Mouse (Mus musculus) embryonic facial prominence, embryonic 15.5 days (tissue): ENCODE data around the gene Catsperz. TPM values are rescaled to one million over a fixed set of nuclear protein-coding genes. Genes with fewer than 3 reads are reported as not detected.
"Not testable (repeated sequence)": the region's sequence is repeated elsewhere in the genome, so short reads cannot be mapped to it uniquely, and the experiment has no call there.

Source experiments
- ATAC-seq: fragments of 200-750 bp; cut with Nextera tagmentation; 2 replicates; pipeline ENCODE4 v1.8.0; 2017; ENCODE audit warnings: low read depth, moderate TSS enrichment; ENCODE audit not compliant: insufficient number of reproducible peaks, low FRiP score, low TSS enrichment
- H3K27ac ChIP-seq: fragments of 300-500 bp; sonication (generic); replicated peaks from 2 replicates; pipeline ENCODE4 v1.5.1; 2015; ENCODE audit warnings: mild to moderate bottlenecking, inconsistent platforms
- H3K27me3 ChIP-seq: fragments of 300-500 bp; sonication (generic); 2 replicates; pipeline ENCODE4 v1.6.1; 2015; ENCODE audit warnings: inconsistent platforms
- H3K36me3 ChIP-seq: fragments of 300-500 bp; sonication (generic); 2 replicates; pipeline ENCODE4 v1.6.1; 2015; ENCODE audit warnings: mild to moderate bottlenecking, inconsistent platforms
- H3K4me1 ChIP-seq: fragments of 300-500 bp; sonication (generic); 2 replicates; pipeline ENCODE4 v1.6.1; 2015; ENCODE audit warnings: inconsistent platforms
- H3K4me2 ChIP-seq: fragments of 300-500 bp; sonication (generic); replicated peaks from 2 replicates; pipeline ENCODE4 v1.6.1; 2015; ENCODE audit warnings: mild to moderate bottlenecking, inconsistent platforms
- H3K4me3 ChIP-seq: fragments of 300-500 bp; sonication (generic); replicated peaks from 2 replicates; pipeline ENCODE4 v1.5.1; 2015; ENCODE audit warnings: mild to moderate bottlenecking, inconsistent platforms
- H3K9ac ChIP-seq: fragments of 300-500 bp; sonication (generic); 2 replicates; pipeline ENCODE4 v1.6.1; 2015; ENCODE audit warnings: inconsistent platforms
- H3K9me3 ChIP-seq: fragments of 300-500 bp; sonication (generic); replicated peaks from 2 replicates; pipeline ENCODE4 v1.6.1; 2016; ENCODE audit warnings: inconsistent platforms
- WGBS: fragments of 180-500 bp; shearing (Covaris S2); methylation state at CpG from one replicate; pipeline ENCODE4 v1.1.7; 2015; 5-methylcytosine and 5-hydroxymethylcytosine counted together
- polyA plus RNA-seq: library from polyadenylated mRNA; unstranded; fragments of >200 nt; fragmentation: Nextera tagmentation; extraction: Ambion mirVana; gene quantifications from 2 replicates; pipeline ENCODE4 v1.2.1, GENCODE M21; 2015

The Catsperz gene
- polyA plus RNA-seq, 1 experiment from 2014 or later = 5.1 TPM

- WGBS = 94% methylated on average over 15 of the region's 15 CpGs
- Histone ChIP-seq H3K4me1 (peaks cover 25% of the 10 kb centered on the region), H3K27ac (no peak overlapping the region), H3K27me3 (no peaks in the 10 kb centered on the region), H3K9me3 (no peaks in the 10 kb centered on the region), H3K36me3 (peaks cover 27% of the 10 kb centered on the region), H3K4me2 (no peak overlapping the region), H3K4me3 (no peak overlapping the region), H3K9ac (no peak overlapping the region)
- no peak for ATAC-seq
These were observed 12.8 kb downstream of the Catsperz start for GRCm38 (mm10) chr19:6912205-6912970.

DNA sequence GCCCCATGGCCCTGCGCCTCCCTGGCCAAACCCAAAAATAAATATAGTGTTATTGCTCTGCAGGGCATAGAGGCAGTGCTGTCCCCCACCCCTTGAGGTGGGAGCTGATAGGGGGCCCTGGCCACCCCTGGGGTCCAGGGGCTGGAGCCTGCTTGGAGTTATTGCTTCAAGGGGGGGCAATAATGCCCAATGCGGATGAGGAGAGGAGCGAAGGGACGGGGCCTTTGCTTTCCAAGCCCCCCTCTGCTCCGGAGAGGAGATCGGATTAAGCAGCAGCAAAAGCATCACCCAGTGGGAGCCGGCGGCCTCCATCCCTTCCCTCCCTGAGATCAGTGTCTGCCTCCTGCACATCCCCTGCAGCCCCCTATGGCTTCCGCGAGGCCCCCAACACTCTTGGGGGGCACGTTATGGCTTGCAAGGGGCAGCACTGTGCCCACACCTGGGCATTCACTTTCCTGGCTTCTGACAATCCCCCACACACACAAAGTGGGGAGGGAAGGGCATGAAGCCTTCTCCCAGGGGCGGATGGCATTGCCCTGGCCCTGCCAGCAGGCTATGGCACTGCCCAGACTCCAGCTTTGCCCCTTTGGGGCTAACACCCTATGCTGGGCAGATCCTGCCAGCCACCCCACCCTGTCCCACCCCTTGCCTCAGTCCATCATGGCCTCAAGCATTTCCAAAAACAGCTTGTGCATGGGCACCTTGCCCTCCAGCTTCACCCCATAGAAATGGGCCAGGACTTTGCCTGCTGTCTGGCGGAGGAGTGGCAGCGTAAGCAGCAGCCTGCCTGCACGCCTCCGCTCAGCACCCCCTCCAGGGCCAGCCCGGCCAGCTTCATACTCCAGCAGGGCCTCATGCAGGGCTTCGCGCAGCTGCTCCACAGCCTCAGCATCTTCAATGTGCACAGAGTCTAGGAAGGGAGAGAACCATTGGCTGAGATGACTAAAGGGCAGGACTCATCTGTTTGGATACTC, 13.8 kb downstream of the Catsperz start:
- Histone ChIP-seq H3K27me3 (no peaks in the 10 kb centered on the region), H3K9me3 (no peaks in the 10 kb centered on the region), H3K4me2 (peak overlapping the region; percentile 70), H3K36me3 (peaks cover 35% of the 10 kb centered on the region), H3K4me3 (peak overlapping the region; percentile 66), H3K27ac (no peak overlapping the region), H3K9ac (no peak overlapping the region), H3K4me1 (peaks cover 26% of the 10 kb centered on the region)
- WGBS = 83% methylated on average over 19 of the region's 19 CpGs
- no peak for ATAC-seq

- not testable (repeated sequence) for H3K27me3 ChIP-seq, H3K9me3 ChIP-seq
- Histone ChIP-seq H3K27ac (peak overlapping the region; percentile 99), H3K4me3 (peak overlapping the region; percentile 66), H3K4me2 (peak overlapping the region; percentile 70), H3K36me3 (peaks cover 44% of the 10 kb centered on the region), H3K9ac (peak overlapping the region; percentile 63), H3K4me1 (peaks cover 26% of the 10 kb centered on the region)
- ATAC-seq = peak; percentile 43; the same call in 1 of the 2 replicates
- WGBS = under 1% methylated on average over 29 of the region's 30 CpGs
These were observed 14.9 kb downstream of the Catsperz start for GRCm38 (mm10) chr19:6910306-6910705.

GRCm38 (mm10) chr19:6909507-6910289, 15.5 kb downstream of the Catsperz start, which contains the start of the genes Trmt112 and Prdx5:
Trmt112 (plus strand) TSS chr19:6909698.
Prdx5 (minus strand) TSS chr19:6910106.
- Histone ChIP-seq H3K4me1 (peaks cover 26% of the 10 kb centered on the region), H3K4me2 (peak within 1 kb of the TSS; percentile 70), H3K27me3 (no peaks in the 10 kb centered on the region), H3K9ac (peak within 1 kb of the TSS; percentile 63), H3K36me3 (peaks cover 50% of the 10 kb centered on the region), H3K27ac (peak within 1 kb of the TSS; percentile 99), H3K4me3 (peak within 1 kb of the TSS; percentile 66), H3K9me3 (no peaks in the 10 kb centered on the region)
- under 1% methylated on average over 65 of the region's 65 CpGs for WGBS
- ATAC-seq = peak; percentile 94

DNA sequence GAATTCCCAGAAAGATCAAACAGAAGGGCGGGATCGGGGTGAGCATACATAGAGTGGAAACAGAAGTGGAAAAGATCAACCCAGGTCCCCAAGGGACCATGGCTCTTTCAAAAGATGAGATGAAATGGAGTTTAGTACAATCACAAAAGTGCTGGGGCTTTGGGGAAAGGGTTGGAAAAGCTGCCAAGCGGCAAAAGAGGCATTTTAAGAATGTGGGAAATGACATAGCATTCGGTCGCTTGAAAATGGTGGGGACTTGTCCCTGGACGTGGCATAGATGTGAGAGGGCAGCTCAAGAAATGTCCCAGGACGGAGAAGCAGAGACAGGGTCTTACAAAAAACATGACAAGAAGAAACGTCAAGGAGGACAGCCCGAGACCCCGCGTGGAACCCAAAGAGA, 16.2 kb downstream of the Catsperz start:
- ATAC-seq = no peak
- no peaks in the 10 kb centered on the region for H3K9me3 ChIP-seq
- peak overlapping the region; percentile 99 for H3K27ac ChIP-seq
- peak overlapping the region; percentile 66 for H3K4me3 ChIP-seq
- no peaks in the 10 kb centered on the region for H3K27me3 ChIP-seq
- peak overlapping the region; percentile 70 for H3K4me2 ChIP-seq
- H3K4me1 ChIP-seq = peaks cover 26% of the 10 kb centered on the region
- H3K9ac ChIP-seq = peak overlapping the region; percentile 63
- 3% methylated on average over 11 of the region's 11 CpGs for WGBS
- H3K36me3 ChIP-seq = peaks cover 53% of the 10 kb centered on the region

DNA sequence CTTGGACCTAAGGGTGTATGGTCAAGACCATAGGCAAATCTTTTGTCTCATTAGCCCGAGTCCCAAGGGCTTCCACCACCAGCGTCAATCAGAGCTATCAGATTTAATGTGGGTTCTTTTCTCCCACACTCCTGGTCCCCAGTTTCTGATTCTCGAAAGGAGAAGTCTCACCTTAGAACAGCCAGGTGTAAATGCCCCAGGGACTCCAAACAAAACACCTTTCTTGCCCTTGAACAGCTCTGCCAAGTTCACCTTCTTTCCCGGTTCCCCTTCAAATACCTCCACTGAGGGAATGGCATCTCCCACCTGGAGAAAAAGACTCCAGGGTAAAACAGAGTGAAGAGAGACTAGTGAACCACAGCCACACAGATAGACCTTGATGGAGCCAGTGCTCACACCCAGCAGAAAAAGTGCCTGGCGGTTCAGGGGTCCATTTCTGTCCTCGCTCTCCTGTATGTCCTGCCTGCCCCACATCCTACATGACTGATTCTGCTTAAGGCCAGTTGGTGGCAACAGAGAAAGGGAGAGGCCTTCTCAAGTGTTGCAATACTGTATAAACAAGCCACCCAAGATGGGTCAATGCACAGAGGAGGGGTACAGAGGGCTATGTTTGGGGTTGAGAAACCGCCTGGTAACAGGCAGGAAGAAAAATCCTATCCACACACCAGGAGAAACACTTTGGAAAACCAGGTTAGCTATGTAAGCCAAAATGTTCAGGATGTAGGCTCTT, 17.2 kb downstream of the Catsperz start:
- Histone ChIP-seq H3K9ac (0 out of 2 replicates have a peak overlapping the region, but pooled peaks have one; percentile 28), H3K9me3 (no peaks in the 10 kb centered on the region), H3K4me2 (peak overlapping the region; percentile 70), H3K27ac (no peak overlapping the region; the same call in 1 of the 2 replicates), H3K36me3 (peaks cover 46% of the 10 kb centered on the region), H3K4me1 (peaks cover 26% of the 10 kb centered on the region), H3K27me3 (no peaks in the 10 kb centered on the region), H3K4me3 (peak overlapping the region; percentile 66)
- no peak for ATAC-seq
- WGBS = 75% methylated on average over 7 of the region's 7 CpGs

GRCm38 (mm10) chr19:6907094-6907493, 18.1 kb downstream of the Catsperz start:
- Histone ChIP-seq H3K4me3 (no peak overlapping the region), H3K36me3 (peaks cover 37% of the 10 kb centered on the region), H3K4me1 (peaks cover 26% of the 10 kb centered on the region), H3K27me3 (no peaks in the 10 kb centered on the region), H3K9me3 (no peaks in the 10 kb centered on the region), H3K27ac (no peak overlapping the region), H3K4me2 (no peak overlapping the region), H3K9ac (no peak overlapping the region)
- no peak for ATAC-seq
- WGBS = 86% methylated on average over 8 of the region's 8 CpGs

- no peaks in the 10 kb centered on the region for H3K27me3 ChIP-seq
- no peak overlapping the region for H3K4me2 ChIP-seq
- 83% methylated on average over 3 of the region's 3 CpGs for WGBS
- ATAC-seq = no peak
- no peaks in the 10 kb centered on the region for H3K9me3 ChIP-seq
- H3K27ac ChIP-seq = no peak overlapping the region
- no peak overlapping the region for H3K4me3 ChIP-seq
- no peak overlapping the region for H3K9ac ChIP-seq
- H3K4me1 ChIP-seq = peaks cover 19% of the 10 kb centered on the region
- H3K36me3 ChIP-seq = peaks cover 28% of the 10 kb centered on the region
These were observed 19.0 kb downstream of the Catsperz start for GRCm38 (mm10) chr19:6906199-6906598.

DNA sequence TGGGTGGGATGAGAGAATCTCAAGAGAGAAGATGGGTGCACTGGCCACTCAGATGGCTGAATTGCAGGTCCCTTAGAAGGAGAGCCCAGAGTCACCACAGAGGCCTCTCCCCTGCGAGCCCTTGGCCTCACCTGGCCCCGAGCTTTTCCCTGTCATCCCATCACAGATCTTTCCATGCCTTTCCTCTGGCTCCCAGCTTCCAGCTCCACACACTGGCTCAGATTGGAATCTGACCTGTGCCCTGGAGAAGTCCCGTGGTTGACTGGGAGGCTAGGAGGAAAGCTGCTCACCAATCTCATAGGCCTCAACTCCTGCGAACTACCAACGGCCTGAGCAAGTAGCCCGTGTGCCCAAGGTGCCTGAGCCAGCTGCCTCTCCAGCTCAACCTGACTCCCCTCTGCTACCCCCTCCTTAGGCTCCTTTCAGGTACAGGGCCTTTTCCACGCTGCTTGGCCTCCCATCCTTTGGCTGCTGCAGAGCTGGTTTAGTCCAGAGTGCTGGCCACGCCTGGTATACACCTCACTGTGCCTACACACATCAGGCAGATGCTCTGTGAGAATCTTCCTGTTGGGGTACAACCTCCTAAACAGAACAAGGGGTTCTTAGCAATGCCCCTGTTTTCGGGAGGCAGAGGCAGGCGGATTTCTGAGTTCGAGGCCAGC, 19.6 kb downstream of the Catsperz start:
- Histone ChIP-seq H3K9ac (no peak overlapping the region), H3K4me3 (no peak overlapping the region), H3K27ac (no peak overlapping the region), H3K36me3 (peaks cover 26% of the 10 kb centered on the region), H3K4me1 (peaks cover 15% of the 10 kb centered on the region), H3K4me2 (no peak overlapping the region), H3K27me3 (no peaks in the 10 kb centered on the region), H3K9me3 (no peaks in the 10 kb centered on the region)
- 87% methylated on average over 11 of the region's 11 CpGs for WGBS
- ATAC-seq = no peak

DNA sequence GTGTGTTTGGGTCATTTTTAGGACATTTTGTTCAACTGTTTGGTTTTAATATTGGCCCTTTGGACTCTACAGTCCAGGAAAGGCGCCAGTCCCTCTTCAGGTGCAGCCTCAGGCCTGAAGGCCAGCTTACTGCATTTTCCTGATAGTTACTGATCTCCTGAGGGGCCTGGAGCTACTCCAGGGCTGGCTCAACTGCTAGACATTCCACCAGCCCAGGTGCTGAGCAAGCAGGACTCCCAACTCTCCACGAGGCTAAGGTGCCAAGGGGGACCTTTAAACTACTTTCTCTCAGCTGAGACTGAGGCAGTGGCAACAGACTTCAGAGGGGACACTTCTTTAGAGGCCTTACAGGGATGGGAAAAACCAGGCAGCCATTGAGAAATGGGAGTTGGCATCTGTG, 20.3 kb downstream of the Catsperz start:
- no peaks in the 10 kb centered on the region for H3K27me3 ChIP-seq
- H3K9me3 ChIP-seq = no peaks in the 10 kb centered on the region
- no peak overlapping the region for H3K9ac ChIP-seq
- H3K4me1 ChIP-seq = peaks cover 15% of the 10 kb centered on the region
- 84% methylated on average over 2 of the region's 2 CpGs for WGBS
- no peak overlapping the region for H3K4me2 ChIP-seq
- no peak overlapping the region for H3K4me3 ChIP-seq
- H3K27ac ChIP-seq = no peak overlapping the region
- no peak for ATAC-seq
- peaks cover 26% of the 10 kb centered on the region for H3K36me3 ChIP-seq
